Mouse (Mus musculus) G1E (cell line): ENCODE results near the gene Ecm1. TPM values are rescaled to one million over a fixed set of nuclear protein-coding genes. Genes with fewer than 3 reads are reported as not detected.

ENCODE experiments used
- ATAC-seq: 2 replicates; pipeline ENCODE4 v1.8.0; 2016; ENCODE audit warnings: mild to moderate bottlenecking; ENCODE audit not compliant: insufficient number of reproducible peaks, poor library complexity, low FRiP score, severe bottlenecking; ENCODE audit errors: extremely low read depth
- DNase-seq: peaks from one replicate; pipeline ENCODE4 v3.0.0; 2012; ENCODE audit warnings: low spot score
- H3K27me3 ChIP-seq: 2 replicates; pipeline ENCODE4 v1.6.1; 2012; ENCODE audit warnings: mild to moderate bottlenecking, low read length, inconsistent platforms; ENCODE audit not compliant: insufficient read depth
- H3K36me3 ChIP-seq: replicated peaks from 2 replicates; pipeline ENCODE3; 2012; ENCODE audit warnings: mild to moderate bottlenecking, inconsistent platforms
- H3K4me1 ChIP-seq: 2 replicates; pipeline ENCODE4 v1.6.1; 2012; ENCODE audit warnings: low read depth, low read length, inconsistent platforms, mixed read lengths; ENCODE audit not compliant: insufficient read depth
- H3K4me3 ChIP-seq: 2 replicates; pipeline ENCODE4 v1.5.1; 2012; ENCODE audit warnings: low read depth, mild to moderate bottlenecking, inconsistent platforms, low read length, moderate library complexity, mixed read lengths
- H3K9me3 ChIP-seq: replicated peaks from 2 replicates; pipeline ENCODE4 v1.6.1; 2012; ENCODE audit warnings: inconsistent platforms
- CTCF ChIP-seq: IDR thresholded peaks from 2 replicates; pipeline ENCODE4 v1.5.1; 2012; ENCODE audit warnings: low read depth, low read length, inconsistent platforms, mixed read lengths
- GATA1 ChIP-seq: IDR thresholded peaks from 2 replicates; pipeline ENCODE4 v1.6.1; 2012; ENCODE audit warnings: borderline replicate concordance, low read length, inconsistent platforms, mixed read lengths
- GATA2 ChIP-seq: IDR thresholded peaks from 2 replicates; pipeline ENCODE4 v1.6.1; 2012; ENCODE audit warnings: low read depth, low read length, inconsistent platforms, borderline replicate concordance
- POLR2AphosphoS5 ChIP-seq: IDR thresholded peaks from 2 replicates; pipeline ENCODE4 v1.6.1; 2012; ENCODE audit warnings: low read depth, low read length, inconsistent platforms; ENCODE audit not compliant: insufficient replicate concordance
- TAL1 ChIP-seq: conservative IDR thresholded peaks from 2 replicates; pipeline ENCODE4 v1.6.1; 2012; ENCODE audit warnings: low read depth, low read length, inconsistent platforms, mixed read lengths
- polyA plus RNA-seq: library from polyadenylated mRNA; stranded (reverse); fragments of >175 nt; gene quantifications from 2 replicates; pipeline ENCODE4 v1.2.3, GENCODE M21; 2012
- total RNA-seq, 2 experiments: library from RNA; stranded (forward) in 1 of 2; stranded (reverse) in 1 of 2; fragments of 200-1000 nt in 1 of 2; fragments of >200 nt in 1 of 2; fragmentation: Nextera tagmentation in 1 of 2; gene quantifications; 2 replicates each; pipeline ENCODE4 v1.2.3; 2014 to 2017

Ecm1 gene
- total and polyA plus RNA-seq, 3 experiments, result 2.4 to 19.5 (median 7.4) TPM

DNA sequence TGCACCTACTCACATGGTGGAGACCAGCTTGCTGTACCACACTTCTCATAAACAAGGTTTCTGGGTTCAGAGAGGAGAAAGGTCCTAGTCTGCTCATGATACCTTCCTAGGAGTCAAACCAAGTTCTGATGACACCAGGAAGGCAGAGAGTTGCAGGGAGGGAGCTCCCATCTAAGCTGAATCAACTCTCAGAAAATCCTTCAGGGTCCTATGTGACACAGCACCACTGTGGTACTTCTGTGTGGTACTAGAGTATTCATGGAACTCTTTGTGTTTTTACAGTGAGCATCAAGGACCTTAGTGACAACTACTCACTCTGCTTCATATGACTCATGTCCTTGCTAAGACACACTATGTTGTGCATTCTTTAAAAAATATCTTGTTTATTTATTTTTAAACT, 21.3 kb upstream of the Ecm1 start:
- peaks cover 42% of the 10 kb centered on the region for H3K36me3 ChIP-seq
- no peak for ATAC-seq
- TF ChIP-seq GATA1, result no peak
- TF ChIP-seq TAL1, result no peak
- TF ChIP-seq POLR2AphosphoS5, result no peak
- no peak for TF ChIP-seq CTCF
- H3K4me1 ChIP-seq, result peaks cover 2% of the 10 kb centered on the region
- no peaks in the 10 kb centered on the region for H3K27me3 ChIP-seq
- H3K9me3 ChIP-seq, result no peaks in the 10 kb centered on the region
- H3K4me3 ChIP-seq, result no peak overlapping the region
- DNase-seq, result no peak

DNA sequence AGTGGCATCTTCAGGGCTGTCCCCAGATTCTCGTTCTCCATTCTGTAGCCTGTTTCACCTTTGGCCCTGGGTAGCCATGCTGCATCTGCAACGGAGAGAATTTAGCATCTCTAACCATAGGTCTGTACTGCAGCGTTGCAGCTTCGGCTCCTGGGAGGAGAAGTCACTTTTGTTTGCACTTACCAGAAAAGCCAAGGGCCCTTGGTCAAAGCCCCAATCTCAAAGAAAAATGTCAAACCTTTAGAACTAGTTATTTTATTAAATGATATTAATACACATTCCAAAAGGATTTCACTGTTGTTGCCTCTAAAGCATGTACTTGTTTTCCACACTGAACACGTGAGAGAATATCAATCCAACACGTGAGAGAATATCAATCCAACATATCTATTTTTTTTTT, 20.7 kb upstream of the Ecm1 start, which contains the start of gene Tars2:
Gene Tars2, minus strand, starts transcription at position 101 of the 400 bp plus-strand sequence.
- TF ChIP-seq GATA1, result no peak
- no peak for TF ChIP-seq POLR2AphosphoS5
- TF ChIP-seq GATA2, result no peak
- no peak for TF ChIP-seq CTCF
- no peak for TF ChIP-seq TAL1
- ATAC-seq (no peak), DNase-seq (no peak)
- peaks cover 7% of the 10 kb centered on the region for H3K4me1 ChIP-seq
- no peak within 1 kb of the TSS for H3K4me3 ChIP-seq
- peaks cover 37% of the 10 kb centered on the region for H3K36me3 ChIP-seq
- no peaks in the 10 kb centered on the region for H3K9me3 ChIP-seq
- no peaks in the 10 kb centered on the region for H3K27me3 ChIP-seq

DNA sequence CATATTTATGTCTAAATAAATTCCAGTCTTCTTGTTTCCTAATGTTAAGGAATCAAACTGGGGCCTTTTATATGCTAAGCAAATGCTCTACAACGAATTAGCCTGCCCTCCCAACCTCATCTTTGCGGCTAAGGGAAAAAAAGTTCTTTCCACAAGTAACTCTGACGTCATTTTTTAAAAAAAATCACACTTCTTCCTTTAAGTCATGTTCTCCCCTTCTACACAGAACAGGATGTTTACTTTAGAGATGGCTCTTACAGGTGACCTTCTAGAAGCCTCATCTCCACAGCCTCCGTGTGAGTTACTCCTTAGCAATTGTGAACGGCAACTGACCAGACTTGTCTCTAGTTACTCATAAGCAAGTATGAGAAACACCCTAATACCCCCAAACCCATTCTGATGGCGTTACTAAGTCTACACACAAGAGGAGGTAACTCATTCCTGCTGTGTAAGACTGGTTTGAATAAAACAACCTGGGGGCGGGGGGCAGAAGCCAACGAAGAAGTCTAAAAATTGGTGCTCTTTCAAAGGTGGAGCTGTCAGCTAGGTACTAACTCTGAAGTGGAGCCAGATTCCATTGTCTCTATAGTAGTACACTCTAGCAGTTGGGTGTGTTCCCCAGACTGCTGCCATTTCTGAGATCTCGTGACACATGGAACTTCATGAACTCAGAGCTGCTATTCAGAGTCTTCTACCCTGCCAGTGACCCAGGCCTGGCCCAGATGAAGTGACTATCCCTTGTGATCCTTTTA, 19.3 kb upstream of the Ecm1 start:
- TF ChIP-seq CTCF (no peak), GATA2 (no peak), POLR2AphosphoS5 (no peak), TAL1 (no peak), GATA1 (no peak)
- H3K4me1 ChIP-seq, result peaks cover 7% of the 10 kb centered on the region
- peaks cover 22% of the 10 kb centered on the region for H3K36me3 ChIP-seq
- DNase-seq (no peak), ATAC-seq (no peak)
- no peak overlapping the region for H3K4me3 ChIP-seq
- no peaks in the 10 kb centered on the region for H3K9me3 ChIP-seq
- H3K27me3 ChIP-seq, result no peaks in the 10 kb centered on the region

DNA sequence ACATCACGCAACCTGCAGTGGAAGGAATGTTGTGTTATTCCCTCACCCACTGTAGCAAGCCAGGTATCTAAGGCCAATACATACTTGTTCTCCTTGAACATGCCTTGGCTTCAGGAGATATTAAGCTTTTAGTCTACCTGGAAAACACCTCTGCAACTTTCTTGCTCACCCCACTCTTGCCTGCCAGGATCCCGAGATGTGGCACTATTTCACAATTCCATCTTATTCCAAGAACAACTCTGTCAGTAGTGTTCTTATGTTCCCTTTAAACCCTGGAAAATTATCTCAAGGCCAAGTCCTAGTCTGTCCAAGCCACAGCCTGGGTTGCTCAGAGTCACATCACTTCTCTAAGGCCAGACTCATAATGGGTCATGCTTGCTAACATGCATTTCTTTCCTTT, 17.4 kb upstream of the Ecm1 start:
- peaks cover 26% of the 10 kb centered on the region for H3K4me1 ChIP-seq
- TF ChIP-seq POLR2AphosphoS5, result no peak
- no peak for TF ChIP-seq TAL1
- no peak for TF ChIP-seq GATA1
- no peak for TF ChIP-seq GATA2
- TF ChIP-seq CTCF, result no peak

DNA sequence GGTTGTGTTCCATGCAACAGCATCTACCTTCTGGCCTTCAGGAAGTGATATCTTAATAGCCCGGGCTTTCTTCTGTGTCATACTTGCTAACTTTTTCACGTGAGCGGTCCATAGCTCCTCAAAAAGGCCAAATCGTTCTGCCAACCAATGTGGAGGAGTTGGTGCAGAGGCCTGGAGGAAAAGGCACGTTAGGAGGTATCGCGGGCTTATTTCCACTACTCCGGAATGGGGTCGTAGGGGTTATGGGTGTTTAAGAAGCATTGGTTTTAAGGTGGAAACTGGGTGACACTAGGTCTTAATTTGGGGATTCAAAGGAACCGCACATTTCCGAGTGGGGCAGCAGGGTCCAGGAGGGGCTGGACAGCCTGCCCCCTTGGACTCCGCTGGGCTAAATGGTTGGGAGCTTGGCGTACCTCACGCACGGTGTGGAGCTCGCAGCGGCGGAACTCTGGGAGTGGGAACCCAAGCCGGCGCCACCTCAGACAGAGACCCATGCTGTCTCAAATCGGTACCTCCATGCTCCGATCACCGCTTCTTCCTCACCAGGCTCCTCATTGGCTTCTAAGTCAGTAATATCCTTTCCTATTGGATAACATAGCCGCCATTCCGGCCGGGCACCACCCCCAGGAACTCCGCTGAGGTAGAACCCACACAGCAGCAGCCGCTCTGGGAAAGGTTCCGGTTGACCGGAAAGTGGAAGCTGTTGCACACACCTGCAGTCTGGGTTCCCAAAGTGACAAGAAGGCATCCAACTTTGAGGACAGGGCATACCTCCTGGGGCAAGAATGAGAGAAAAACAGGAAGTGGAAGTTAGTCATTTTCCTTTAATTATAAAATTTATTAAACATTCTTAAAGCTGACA, 15.2 kb upstream of the Ecm1 start:
- peak; percentile 96 for ATAC-seq
- no peak for TF ChIP-seq GATA2
- no peak for TF ChIP-seq CTCF
- TF ChIP-seq GATA1, result no peak
- TF ChIP-seq POLR2AphosphoS5, result no peak
- TF ChIP-seq TAL1, result no peak
- Histone ChIP-seq H3K4me1 (peaks cover 30% of the 10 kb centered on the region), H3K36me3 (peaks cover 38% of the 10 kb centered on the region), H3K4me3 (peak overlapping the region; percentile 91), H3K9me3 (no peaks in the 10 kb centered on the region), H3K27me3 (no peaks in the 10 kb centered on the region)
- DNase-seq, result peak; percentile 96

More for the DNA sequence above, 17.4 kb upstream of the Ecm1 start:
- H3K9me3 ChIP-seq, result no peaks in the 10 kb centered on the region
- H3K36me3 ChIP-seq, result peaks cover 25% of the 10 kb centered on the region
- no peak overlapping the region for H3K4me3 ChIP-seq
- ATAC-seq (no peak), DNase-seq (no peak)
- no peaks in the 10 kb centered on the region for H3K27me3 ChIP-seq

DNA sequence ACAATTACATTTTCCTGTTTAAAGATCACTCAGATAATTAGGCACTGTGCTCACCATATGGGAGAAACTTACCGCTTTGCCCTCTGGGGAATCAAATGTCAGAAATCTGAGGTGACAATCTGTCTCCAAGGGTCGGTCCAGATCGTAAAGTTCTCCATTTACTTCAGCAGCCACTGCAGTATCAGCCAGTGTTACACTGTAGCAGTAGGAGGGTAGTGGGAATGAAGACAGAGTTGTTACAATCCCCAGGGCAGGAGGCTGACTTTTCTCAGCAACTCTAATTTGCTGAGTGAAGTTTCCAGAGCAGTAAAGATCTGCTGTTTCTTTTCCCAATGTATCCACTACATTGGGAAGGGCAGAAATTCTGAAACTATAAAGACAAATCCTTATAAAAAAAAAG, 13.6 kb upstream of the Ecm1 start:
- DNase-seq (no peak), ATAC-seq (no peak)
- no peaks in the 10 kb centered on the region for H3K9me3 ChIP-seq
- H3K36me3 ChIP-seq, result peaks cover 54% of the 10 kb centered on the region
- no peak overlapping the region for H3K4me3 ChIP-seq
- TF ChIP-seq GATA2 (no peak), CTCF (no peak), POLR2AphosphoS5 (no peak), GATA1 (no peak), TAL1 (no peak)
- H3K4me1 ChIP-seq, result peaks cover 30% of the 10 kb centered on the region
- H3K27me3 ChIP-seq, result no peaks in the 10 kb centered on the region
